Mouse (Mus musculus) frontal cortex, postnatal 25 days (tissue): ENCODE measurements at regions not wholly inside any gene's neighbourhood (a gene's known extent, or its start where the extent isn't known, plus 50 kb on each side); places are given as distances from the start of the nearest gene placed in this dataset.

ENCODE experiments used
- DNase-seq, 2 experiments: peaks; one replicate each; pipeline ENCODE4 v3.0.0; 2022; ENCODE audit warnings: low spot score in 2 of 2

GRCm38 (mm10) chr1:91611281-91611680, 70.9 kb downstream of the Asb1 start:
- no peak for DNase-seq

- no peak for DNase-seq
Observed at GRCm38 (mm10) chr1:91611694-91612093, 71.3 kb downstream of the Asb1 start.

- no peak for DNase-seq
Observed at GRCm38 (mm10) chr1:91612912-91613311, 72.6 kb downstream of the Asb1 start.

GRCm38 (mm10) chr1:91615396-91615795, 75.1 kb downstream of the Asb1 start:
- DNase-seq: no peak

DNA sequence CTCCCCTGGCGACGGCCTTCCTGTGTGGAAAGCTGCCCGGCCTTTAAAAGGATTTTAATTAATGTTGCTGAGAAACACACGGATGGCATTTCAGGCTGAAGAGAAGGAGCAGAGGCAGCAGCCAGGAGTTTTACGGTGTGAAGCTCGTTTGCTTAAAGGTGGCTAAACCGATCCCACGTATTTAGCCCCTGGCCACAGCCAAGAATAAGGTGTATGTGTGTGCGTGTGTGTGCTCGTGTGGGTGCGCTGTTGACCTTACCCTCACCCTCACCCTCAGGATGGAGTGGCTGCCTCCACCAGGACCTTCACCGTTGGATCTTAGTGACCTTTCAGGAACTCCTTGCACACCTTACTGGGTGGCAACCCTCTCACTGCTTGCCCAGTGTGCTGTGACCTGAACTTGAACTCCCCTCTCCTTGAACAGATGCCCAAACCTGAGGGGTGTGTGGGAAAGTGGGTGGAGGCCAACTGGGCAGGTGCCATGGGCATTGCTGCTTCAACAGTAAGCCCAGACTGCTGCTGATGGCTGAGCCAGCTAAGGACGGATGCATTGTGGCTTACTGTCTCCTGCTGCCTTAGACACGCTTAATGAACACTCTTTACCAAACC, 78.3 kb downstream of the Asb1 start:
- DNase-seq: no peak

DNA sequence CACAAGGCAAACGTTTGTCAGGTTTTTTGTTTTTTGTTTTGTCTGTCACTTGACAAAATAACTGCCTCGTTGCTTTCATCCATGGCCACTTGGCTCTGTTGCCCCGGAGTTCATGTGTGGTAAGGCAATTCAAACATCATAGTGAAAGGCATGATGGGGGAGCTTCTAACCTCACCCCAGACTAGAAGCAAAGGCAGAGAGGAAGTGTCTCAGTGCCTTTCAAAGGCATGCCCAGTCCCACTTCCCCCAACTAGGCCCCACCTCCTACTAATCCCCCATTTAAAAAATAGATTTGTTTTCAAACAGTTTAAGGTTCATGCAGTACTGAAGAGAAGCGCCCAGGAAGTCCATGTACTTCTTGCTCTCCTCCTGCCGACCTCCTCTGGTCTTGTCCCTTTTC, 80.8 kb downstream of the Asb1 start:
- no peak for DNase-seq

- DNase-seq: no peak
Observed at GRCm38 (mm10) chr1:91622874-91623273, 82.5 kb downstream of the Asb1 start.

DNA sequence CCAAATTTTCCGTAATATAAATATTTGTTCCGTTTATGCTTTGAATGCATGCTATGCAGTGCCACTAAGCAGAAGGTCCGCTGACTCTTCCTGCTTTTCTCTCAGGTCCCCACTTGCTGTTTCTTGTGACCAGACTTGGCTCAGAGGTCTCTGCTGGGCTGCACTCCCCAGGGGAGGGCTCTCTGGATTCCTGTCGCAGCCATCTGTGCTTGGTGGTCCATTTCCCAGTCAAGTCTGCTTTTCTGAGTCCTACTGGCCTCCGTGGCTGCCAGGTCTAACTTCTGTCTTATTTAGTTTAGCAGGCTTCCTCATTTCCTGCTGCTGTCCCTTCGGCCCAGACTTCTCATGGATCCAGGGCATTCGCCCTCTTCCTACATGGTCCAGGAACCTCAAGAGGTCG, 83.7 kb downstream of the Asb1 start:
- DNase-seq: no peak

- no peak for DNase-seq
Observed at GRCm38 (mm10) chr1:91624531-91625300, 84.4 kb downstream of the Asb1 start.

DNA sequence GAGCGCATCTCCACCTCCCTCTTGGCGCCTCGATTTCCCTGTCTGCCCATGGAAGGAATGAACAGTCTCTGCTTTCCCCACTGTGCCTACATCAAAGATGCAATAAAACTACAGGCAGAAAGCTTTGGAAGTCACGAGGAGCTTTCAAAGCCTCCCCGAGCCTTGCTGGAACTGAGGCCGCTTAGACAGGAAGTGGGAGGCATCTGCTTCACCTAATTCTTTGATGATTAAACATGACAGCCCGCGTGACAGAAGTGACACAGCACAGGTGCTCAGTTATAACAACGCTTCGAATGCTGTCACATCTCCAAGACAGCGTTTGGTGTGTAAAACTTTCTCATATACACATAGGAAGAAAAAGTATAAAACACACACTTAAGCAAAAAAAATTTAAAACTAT, 85.7 kb downstream of the Asb1 start:
- DNase-seq: no peak

GRCm38 (mm10) chr1:91630206-91630605, 89.9 kb downstream of the Asb1 start:
- DNase-seq: no peak

DNA sequence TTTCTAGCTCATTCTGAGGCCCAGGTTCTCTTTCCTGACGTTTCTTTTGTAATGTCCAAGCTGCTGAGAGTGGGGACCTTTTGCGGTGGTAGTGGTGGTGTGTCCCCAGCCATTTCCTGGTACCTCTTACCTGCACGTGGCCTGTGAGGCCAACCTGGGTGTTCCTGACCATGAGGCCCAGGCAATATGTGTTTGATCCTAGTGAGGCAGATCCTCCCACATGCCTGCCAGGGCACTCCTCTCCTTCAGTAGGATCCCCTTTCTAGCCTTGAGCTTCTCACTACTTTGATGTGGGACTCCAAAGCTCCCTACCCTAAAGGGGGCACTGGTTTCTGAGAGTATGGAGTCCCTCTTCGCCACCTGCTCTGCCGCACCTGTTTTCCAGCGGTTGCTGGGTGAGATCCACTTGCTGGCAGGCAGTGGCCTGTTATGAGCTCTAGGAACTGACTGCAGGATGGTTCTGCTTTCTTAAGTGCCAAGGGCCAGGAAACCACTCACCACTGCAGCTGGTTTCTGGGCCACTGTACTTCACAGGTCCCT, 90.6 kb downstream of the Asb1 start:
- no peak for DNase-seq

DNA sequence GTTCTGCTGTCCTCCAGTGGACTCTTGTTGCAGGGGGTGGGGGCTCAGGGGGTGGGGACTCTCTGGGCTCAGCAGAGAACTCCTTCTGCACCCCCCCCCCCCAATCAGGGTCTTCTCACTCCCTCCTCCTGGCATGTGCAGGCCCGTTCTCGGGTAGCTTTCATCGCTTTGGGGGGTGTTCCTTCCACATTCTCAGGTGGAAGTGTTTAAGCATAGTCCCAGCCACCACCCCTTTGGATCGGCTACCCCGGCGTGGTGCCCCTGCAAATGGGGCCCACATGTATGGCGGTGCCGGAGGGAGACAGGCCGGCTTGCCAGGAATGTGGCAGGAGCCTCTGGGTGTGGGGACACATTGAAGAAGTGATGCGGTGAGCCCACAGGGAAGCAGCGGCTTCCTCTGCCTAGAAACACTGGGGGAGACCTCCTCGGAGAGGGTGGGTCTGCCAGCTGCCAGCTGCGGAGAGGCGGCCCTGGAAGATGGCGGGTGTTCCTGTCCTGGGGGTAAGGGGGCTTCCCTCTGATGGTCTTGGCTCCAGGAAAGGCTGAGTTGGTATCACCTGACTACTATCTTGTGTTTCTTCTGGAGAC, 92.7 kb downstream of the Asb1 start:
- no peak for DNase-seq

GRCm38 (mm10) chr1:91636571-91636970, 96.2 kb downstream of the Asb1 start:
- no peak for DNase-seq

DNA sequence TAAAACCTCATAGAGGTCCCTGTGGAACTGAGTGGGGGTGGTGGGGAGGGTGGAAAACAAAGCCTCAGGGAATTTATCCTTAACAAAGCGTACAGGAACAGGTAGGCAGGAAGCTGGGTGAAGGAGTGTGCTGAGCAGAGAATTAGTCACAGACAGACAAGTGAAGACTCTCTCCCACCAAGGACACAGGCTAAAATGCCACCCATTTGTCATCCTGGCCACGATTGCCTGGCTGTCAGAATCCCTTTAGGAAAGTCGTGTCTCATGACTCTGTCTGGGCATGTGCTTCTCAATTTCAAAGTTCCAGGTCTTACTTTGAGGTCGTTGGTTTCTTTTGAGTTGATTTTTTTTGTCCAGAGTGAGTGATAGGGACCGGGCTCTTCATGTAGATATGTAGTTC, 100.2 kb downstream of the Asb1 start:
- DNase-seq: no peak

- DNase-seq: no peak
Observed at GRCm38 (mm10) chr1:91658991-91659441, 118.7 kb downstream of the Asb1 start.

- no peak for DNase-seq
Observed at GRCm38 (mm10) chr1:91659486-91659885, 119.1 kb downstream of the Asb1 start.

DNA sequence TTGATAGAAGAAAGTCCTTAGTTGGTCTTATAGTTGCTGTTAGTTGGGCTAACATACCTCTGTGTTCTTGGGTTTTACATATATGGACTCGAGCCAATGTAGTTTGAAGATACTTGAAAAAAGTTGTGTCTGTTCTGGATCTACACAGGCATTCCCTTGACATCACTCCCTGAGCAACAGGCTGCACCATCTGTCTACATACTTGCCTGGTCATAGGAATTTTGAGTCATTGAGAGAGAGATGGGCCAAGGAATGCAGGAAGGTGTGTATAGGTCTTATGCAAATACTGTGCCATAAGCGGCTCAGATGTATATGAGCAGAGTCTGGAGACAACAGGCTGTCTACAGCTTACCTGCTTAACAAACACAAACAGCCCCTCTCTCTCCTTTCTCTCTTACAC, 122.9 kb downstream of the Asb1 start:
- no peak for DNase-seq

DNA sequence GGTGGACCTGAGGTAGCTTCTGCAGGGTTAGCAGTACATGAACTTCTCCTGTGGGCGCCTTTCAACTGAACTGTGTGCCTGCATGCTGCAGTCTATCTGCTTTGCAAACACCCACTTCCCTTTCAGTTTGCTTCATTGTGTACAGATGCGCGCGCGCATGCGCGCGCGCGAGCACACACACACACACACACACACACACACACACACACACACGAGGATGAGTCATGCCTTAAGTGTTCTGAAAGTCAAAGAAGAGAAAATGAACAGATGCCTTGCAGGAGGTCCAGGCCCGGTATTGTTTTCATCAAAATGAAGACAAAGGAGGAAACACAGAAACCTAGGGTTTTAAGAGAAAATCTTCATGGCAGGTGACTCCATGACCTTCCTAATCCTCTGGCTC, 124.3 kb downstream of the Asb1 start:
- DNase-seq: no peak

DNA sequence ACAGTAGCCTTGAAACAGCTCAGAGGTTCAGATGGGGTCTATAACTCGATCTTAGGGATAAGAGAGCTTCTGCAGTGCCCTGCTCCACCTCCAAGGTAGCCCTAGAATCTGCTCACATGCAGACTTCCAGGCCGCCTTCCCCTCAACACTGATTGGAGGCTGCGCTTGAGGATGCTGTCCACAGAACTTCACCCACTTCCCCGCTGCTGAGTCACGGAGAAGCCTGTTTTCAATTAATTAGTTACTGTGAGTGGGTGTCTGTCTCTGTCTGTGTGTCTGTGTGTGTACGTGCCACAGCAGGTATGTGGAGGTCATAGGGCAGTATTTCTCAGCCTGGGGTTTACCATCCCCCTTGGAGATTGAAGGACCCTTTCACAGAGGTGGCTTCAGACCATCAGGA, 128.2 kb downstream of the Asb1 start:
- DNase-seq: no peak

DNA sequence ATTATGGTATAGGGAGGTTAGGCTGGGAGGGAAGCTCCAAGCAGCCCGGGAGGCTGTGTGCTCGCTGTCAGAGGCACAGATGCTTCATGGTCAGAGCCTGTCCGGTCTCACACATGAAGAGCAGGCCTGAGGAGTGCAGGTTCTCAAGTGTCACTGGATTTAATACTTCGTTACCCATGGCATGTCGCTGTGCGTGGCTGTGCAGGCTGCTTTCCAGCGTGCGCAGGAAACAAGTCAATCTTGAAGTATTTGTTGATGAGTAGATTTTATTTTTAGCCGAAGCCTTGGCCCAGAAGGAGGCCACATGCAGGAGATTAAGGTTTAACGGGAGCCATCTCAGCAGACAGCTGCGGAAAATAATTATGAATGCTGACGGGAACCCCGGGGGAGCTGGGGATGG, 130.3 kb upstream of the Twist2 start:
- DNase-seq: no peak

DNA sequence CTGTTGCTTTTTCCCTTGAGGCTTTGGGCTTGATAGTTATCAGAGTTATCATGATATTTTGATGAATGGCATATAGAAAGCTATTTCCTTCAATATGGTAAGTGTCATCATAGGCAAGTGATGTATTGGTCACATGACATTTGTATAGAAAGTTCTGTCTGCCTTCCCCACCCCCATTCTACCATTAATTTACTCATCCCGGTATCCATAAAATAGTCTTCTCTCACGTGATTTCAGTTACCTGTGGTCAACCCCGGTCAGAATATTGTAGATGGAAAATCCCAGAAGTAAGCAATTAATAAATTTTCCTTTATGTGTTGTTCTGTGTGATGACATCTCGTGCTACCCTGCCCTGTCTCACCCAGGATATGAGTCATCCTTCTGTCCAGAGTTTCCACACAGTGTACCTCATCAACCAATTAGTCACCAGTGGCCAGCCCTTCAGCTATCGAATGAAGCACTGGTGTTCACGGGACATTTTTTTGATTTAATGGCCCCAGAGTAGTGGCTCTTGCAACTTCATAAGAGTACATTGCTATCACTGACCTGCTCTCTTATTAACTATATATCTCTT, 127.1 kb upstream of the Twist2 start:
- no peak for DNase-seq

DNA sequence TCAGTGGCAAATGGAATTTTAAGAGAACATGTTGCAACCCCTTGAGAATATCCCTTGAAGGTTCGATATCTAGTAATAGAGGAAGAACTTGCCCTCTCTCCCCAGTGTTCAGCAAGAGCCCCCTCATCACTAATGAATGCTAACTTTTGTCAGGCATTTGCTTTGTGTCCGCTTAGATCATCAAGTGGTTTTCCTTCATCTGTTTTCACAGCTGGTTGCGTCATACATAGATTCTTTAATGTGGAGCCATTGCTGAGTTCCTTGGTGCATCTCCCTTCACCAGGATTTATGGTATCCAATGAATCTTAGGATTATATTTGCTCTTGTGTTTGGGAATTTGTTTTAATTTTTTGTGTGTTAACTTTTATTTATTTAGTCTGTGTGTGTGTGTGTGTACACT, 124.2 kb upstream of the Twist2 start:
- no peak for DNase-seq
